Mouse (Mus musculus): ENCODE data around the gene Erc2.
A peak's percentile ranks its signal among the peaks of the same experiment; 100 is the strongest.

Gene Erc2

GRCm38 (mm10) chr14:27775367-27775766 is 153.1 kb downstream of the Erc2 start:
- no peak for DNase-seq (ENCODE audit: low read depth, low spot score)

GRCm38 (mm10) chr14:27778503-27778902 is 156.3 kb downstream of the Erc2 start:
- DNase-seq (ENCODE audit: low read depth, low spot score) = no peak

GRCm38 (mm10) chr14:27778982-27779701 is 156.9 kb downstream of the Erc2 start:
- no peak for DNase-seq (ENCODE audit: low read depth, low spot score)

- no peak for DNase-seq (ENCODE audit: low read depth, low spot score)
Observed at GRCm38 (mm10) chr14:27781221-27781620, 159.0 kb downstream of the Erc2 start.

- no peak for DNase-seq (ENCODE audit: low read depth, low spot score)
Observed at GRCm38 (mm10) chr14:27784826-27785225, 162.6 kb downstream of the Erc2 start.

- DNase-seq (ENCODE audit: low read depth, low spot score) = no peak
Observed at GRCm38 (mm10) chr14:27785562-27785961, 163.3 kb downstream of the Erc2 start.

GRCm38 (mm10) chr14:27789066-27789898 is 167.1 kb downstream of the Erc2 start:
- no peak for DNase-seq (ENCODE audit: low read depth, low spot score)

GRCm38 (mm10) chr14:27798184-27798934 is 176.1 kb downstream of the Erc2 start:
- no peak for DNase-seq (ENCODE audit: low read depth, low spot score)

- no peak for DNase-seq (ENCODE audit: low read depth, low spot score)
Observed at GRCm38 (mm10) chr14:27800766-27801165, 178.5 kb downstream of the Erc2 start.

- DNase-seq (ENCODE audit: low read depth, low spot score) = no peak
Observed at GRCm38 (mm10) chr14:27803961-27804360, 181.7 kb downstream of the Erc2 start.

GRCm38 (mm10) chr14:27805064-27805463 is 182.8 kb downstream of the Erc2 start:
- DNase-seq (ENCODE audit: low read depth, low spot score) = no peak

- DNase-seq (ENCODE audit: low read depth, low spot score) = peak; percentile 45
Observed at GRCm38 (mm10) chr14:27808080-27808479, 185.9 kb downstream of the Erc2 start.

GRCm38 (mm10) chr14:27808523-27809114 is 186.4 kb downstream of the Erc2 start:
- no peak for DNase-seq (ENCODE audit: low read depth, low spot score)

GRCm38 (mm10) chr14:27810790-27811189 is 188.6 kb downstream of the Erc2 start:
- no peak for DNase-seq (ENCODE audit: low read depth, low spot score)

GRCm38 (mm10) chr14:27811649-27812048 is 189.4 kb downstream of the Erc2 start:
- DNase-seq (ENCODE audit: low read depth, low spot score) = no peak

GRCm38 (mm10) chr14:27815739-27816138 is 193.5 kb downstream of the Erc2 start:
- DNase-seq (ENCODE audit: low read depth, low spot score) = no peak

- no peak for DNase-seq (ENCODE audit: low read depth, low spot score)
Observed at GRCm38 (mm10) chr14:27818986-27819385, 196.8 kb downstream of the Erc2 start.

- no peak for DNase-seq (ENCODE audit: low read depth, low spot score)
Observed at GRCm38 (mm10) chr14:27821801-27822200, 199.6 kb downstream of the Erc2 start.

- no peak for DNase-seq (ENCODE audit: low read depth, low spot score)
Observed at GRCm38 (mm10) chr14:27822566-27822965, 200.3 kb downstream of the Erc2 start.

- DNase-seq (ENCODE audit: low read depth, low spot score) = no peak
Observed at GRCm38 (mm10) chr14:27823048-27823447, 200.8 kb downstream of the Erc2 start.

GRCm38 (mm10) chr14:27823897-27824296 is 201.7 kb downstream of the Erc2 start:
- no peak for DNase-seq (ENCODE audit: low read depth, low spot score)

- no peak for DNase-seq (ENCODE audit: low read depth, low spot score)
Observed at GRCm38 (mm10) chr14:27826829-27827228, 204.6 kb downstream of the Erc2 start.
